Mouse (Mus musculus): ENCODE results near the gene March5. TPM values are rescaled to one million over a fixed set of nuclear protein-coding genes. Genes with fewer than 3 reads are reported as not detected.

March5 gene
- polyA plus RNA-seq (2012; ENCODE audit: insufficient read depth, insufficient read length, missing spikeins): 87.5 and 98.0 TPM in 2 replicates

DNA sequence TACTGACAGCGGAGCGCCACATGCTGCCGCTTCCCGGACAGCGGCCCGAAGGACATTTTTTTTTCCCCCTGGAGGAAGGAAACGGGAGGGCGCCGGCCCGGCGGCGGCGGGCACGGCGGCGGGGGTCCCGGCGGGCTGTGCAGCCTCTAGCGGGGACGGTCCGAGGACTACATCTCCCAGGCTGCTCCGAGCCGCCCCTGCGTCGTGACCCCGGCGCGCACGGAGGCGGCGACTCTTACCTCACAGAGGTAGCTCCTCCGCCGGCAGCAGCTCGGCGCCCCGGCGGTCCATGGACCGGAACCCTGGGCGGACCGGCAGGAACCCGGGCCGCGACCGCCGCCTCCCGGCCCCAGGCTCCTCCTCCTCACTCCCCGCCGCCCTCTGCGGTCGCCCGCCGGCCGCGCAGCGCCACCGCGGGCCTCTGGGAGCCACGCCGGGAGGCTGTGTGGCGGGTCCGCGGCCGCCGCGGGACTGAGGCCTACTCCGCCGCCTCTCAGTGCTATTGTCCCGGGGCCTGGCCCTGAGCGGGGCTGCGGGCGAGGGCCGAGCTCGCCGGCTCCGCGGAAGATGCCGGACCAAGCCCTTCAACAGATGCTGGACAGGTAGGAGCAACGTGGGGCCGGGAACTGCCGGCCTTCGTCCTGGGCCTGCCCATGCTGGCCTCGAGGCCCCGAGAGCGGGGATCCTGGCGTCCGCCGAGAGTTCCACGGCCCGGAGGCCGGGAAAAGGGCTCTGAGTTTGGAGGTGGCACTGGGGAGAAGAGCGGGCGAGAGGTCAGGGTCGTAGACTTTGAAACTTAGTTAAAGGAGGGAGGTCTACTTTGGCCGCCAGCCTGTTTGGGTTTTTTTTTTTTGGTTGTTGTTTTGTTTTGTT, at the start of gene March5:
March5 (plus strand) TSS at position 241 of the 873 bp plus-strand sequence.
- Histone ChIP-seq H3K4me3 (ENCODE audit: insufficient read depth, low read length) (peak within 1 kb of the TSS; percentile 99), H3K4me1 (ENCODE audit: control insufficient read depth, insufficient read depth, low read length) (peaks cover 9% of the 10 kb centered on the region), H3K27ac (ENCODE audit: insufficient read depth, low read depth, low read length) (peak within 1 kb of the TSS; percentile 88)
- TF ChIP-seq POLR2A (IDR thresholded peaks at IDR 0.05; ENCODE audit: borderline replicate concordance, low read depth, low read length) (no peak), CTCF (IDR thresholded peaks at IDR 0.05; ENCODE audit: low read depth, low read length) (no peak)

DNA sequence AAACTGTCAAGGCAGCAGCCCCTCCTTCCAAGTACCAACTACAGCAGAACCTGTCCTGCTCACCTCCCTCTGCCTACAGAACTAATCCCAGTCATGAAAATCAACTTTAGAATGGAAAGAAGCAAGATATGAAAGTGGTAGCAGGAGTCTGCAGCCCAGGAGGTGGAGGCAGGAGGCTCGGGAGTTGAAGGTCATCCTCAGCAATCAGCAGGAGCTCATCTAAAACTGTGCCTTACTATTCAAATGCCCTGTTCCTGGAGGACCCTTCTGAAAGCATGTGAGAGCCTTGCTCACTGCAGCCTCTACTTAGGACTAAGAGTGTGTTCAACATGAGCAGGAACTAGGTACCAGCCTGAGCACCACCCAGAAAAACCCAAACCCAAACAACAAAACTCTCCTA, 35.2 kb upstream of the March5 start:
- H3K27ac ChIP-seq (ENCODE audit: insufficient read depth, low read depth, low read length): no peak overlapping the region; the same call in 1 of the 2 replicates
- peaks cover 17% of the 10 kb centered on the region for H3K4me1 ChIP-seq (ENCODE audit: control insufficient read depth, insufficient read depth, low read length)
- peak overlapping the region; percentile 11; the same call in 1 of the 2 replicates for H3K4me3 ChIP-seq (ENCODE audit: insufficient read depth, low read length)
- TF ChIP-seq CTCF (IDR thresholded peaks at IDR 0.05; ENCODE audit: low read depth, low read length) (no peak), POLR2A (IDR thresholded peaks at IDR 0.05; ENCODE audit: borderline replicate concordance, low read depth, low read length) (no peak)

DNA sequence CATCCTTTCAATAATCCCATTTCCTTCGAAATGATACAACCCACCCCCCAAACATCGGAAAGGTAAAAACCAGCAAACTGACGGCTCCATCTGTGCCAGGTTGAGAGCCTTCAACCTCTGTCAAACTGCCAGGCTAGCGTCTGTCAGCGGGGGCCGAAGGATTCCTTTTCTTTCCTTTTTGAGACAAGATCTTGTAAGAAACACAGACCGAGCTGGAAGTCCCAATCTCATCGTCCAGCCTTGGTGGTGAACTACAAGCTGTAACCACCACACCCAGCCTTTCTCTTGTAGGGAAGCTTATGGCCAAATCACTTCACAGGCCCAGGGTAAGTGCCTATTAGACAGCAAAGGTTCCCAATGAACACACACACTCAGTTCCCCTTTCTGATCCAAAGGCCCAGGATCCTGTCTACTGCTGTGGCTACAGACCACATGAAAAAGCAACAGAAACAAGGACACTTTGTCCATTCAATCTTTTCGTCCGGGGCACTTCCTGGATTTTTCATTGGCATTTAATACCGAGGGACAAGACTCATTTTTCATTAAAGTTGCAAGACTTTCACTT, 34.7 kb upstream of the March5 start:
- peak overlapping the region; percentile 44 for H3K27ac ChIP-seq (ENCODE audit: insufficient read depth, low read depth, low read length)
- TF ChIP-seq POLR2A (IDR thresholded peaks at IDR 0.05; ENCODE audit: borderline replicate concordance, low read depth, low read length) (no peak), CTCF (IDR thresholded peaks at IDR 0.05; ENCODE audit: low read depth, low read length) (no peak)
- peaks cover 17% of the 10 kb centered on the region for H3K4me1 ChIP-seq (ENCODE audit: control insufficient read depth, insufficient read depth, low read length)
- peak overlapping the region; percentile 82 for H3K4me3 ChIP-seq (ENCODE audit: insufficient read depth, low read length)

DNA sequence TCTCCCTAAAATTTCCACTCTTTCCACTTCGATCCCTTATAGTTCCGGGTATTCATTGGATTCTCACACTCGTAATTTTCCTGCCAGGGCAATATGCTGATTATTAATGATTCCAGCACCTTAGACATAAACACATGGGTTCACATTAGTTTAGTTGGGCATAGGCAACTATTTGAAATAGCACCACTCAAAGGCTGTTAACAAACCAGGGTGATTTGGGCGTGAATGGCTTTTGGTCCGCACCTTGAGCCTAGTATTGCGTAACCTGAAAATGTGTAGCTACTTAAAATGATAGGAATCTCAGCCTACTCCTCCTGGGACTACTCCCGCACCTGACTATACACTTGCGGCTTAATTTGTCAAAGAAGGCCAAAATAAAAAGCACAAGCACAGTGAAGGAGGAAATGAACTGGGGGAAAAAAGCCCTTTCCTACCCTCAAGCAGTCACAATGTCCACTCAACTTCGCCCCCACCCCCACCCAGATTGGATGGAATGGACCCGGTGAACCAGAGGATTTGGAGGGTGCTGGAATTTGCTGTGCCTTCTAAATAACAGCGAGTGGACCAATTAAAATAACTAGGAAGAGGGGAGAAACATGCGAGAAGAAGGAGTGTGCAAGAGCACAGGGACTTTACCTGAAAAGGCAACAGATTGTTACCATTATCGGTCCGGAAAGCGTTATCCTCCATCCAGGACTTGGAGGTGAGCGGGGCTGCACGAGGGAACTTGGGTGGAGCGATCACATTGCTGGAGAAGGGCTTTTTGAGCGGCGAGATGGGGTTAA, 33.8 kb upstream of the March5 start:
- Histone ChIP-seq H3K4me1 (ENCODE audit: control insufficient read depth, insufficient read depth, low read length) (peaks cover 18% of the 10 kb centered on the region), H3K27ac (ENCODE audit: insufficient read depth, low read depth, low read length) (peak overlapping the region; percentile 80), H3K4me3 (ENCODE audit: insufficient read depth, low read length) (peak overlapping the region; percentile 82)
- TF ChIP-seq POLR2A (IDR thresholded peaks at IDR 0.05; ENCODE audit: borderline replicate concordance, low read depth, low read length) (no peak), CTCF (IDR thresholded peaks at IDR 0.05; ENCODE audit: low read depth, low read length) (no peak)

DNA sequence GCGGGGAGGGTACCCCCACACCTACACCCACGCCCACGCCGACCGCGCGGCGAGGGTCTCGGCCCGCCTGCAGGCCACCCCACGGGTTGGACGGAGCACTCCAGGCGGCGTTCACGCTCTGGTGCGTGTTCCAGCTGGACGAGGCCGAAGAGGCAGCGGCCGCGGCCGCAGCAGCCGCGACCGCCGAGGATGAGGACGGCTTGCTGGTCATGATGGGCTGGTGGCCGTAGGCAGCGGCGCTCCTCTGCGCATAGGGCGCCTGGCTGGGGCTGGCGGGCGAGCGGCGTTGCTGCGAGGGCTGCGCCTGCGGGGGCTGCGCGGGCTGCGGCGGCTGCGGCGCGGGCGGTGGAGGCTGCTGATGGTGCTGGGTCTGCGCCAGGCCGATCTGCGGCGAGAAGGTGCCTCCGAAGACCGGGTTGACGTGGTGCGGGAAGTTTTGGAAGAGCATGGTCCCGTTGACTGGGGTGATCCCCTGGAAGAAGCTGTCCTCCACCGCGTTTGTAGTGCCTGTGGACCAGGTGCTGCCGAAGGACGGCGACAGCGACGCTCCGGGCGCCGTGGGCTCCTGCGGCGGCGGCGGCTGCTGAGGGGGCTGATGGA, 33.1 kb upstream of the March5 start:
- no peak for TF ChIP-seq POLR2A (IDR thresholded peaks at IDR 0.05; ENCODE audit: borderline replicate concordance, low read depth, low read length)
- TF ChIP-seq CTCF (IDR thresholded peaks at IDR 0.05; ENCODE audit: low read depth, low read length): no peak
- Histone ChIP-seq H3K4me1 (ENCODE audit: control insufficient read depth, insufficient read depth, low read length) (peaks cover 19% of the 10 kb centered on the region), H3K4me3 (ENCODE audit: insufficient read depth, low read length) (peak overlapping the region; percentile 82), H3K27ac (ENCODE audit: insufficient read depth, low read depth, low read length) (peak overlapping the region; percentile 80)

DNA sequence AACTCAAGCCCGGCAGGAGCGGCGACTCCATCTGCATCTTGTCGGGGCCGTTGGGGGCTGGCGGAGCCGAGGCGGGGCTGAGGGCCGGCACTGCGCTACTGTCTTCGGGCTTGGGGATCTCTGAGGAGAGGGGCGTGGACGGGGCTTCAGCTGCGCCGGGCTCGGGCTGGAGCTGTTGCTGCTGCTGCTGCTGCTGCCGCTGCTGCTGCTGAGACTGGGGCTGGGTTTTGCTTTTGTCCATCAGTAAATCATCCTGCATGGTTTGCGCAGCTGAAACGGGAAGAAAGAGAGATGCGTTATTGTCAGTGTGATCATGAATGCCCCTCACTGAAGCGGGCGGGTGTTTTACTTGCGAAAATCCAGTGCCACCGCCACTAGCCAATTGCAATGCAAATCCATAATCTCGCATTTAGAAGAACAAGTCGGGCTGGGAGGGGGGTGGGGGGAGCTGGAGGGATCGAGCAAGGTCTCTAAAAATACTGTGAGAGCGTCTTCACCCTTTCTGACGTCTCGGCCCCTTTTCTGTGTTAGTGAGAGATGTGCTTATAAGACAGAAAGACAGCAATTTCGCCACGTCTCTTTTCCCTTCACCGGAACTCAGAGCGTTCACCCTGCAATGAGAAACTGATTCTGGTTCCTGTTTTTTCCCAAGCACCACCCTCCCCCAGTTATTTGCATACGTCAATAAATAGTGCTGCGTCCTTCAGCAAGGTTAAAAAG, 32.5 kb upstream of the March5 start:
- Histone ChIP-seq H3K4me1 (ENCODE audit: control insufficient read depth, insufficient read depth, low read length) (peaks cover 20% of the 10 kb centered on the region), H3K27ac (ENCODE audit: insufficient read depth, low read depth, low read length) (peak overlapping the region; percentile 80)
- TF ChIP-seq POLR2A (IDR thresholded peaks at IDR 0.05; ENCODE audit: borderline replicate concordance, low read depth, low read length): no peak
- no peak for TF ChIP-seq CTCF (IDR thresholded peaks at IDR 0.05; ENCODE audit: low read depth, low read length)

DNA sequence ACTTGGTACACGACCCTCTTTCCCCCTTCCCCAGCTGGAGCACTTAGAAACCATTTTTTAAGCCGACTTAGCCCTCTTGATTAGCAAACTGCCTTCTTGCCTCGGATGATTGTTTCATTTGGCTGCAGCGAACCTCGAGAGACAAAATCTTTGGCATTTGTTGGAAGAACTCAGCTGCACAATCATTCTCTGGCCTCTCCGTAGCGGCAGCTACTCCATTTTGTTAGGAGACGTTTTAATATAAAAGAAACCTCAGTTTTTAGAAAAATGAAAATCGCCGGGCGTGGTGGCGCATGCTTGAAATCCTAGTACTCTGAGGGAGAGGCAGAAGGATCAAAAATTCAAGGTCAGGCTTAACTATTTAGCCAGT, 31.9 kb upstream of the March5 start:
- TF ChIP-seq CTCF (IDR thresholded peaks at IDR 0.05; ENCODE audit: low read depth, low read length) (no peak), POLR2A (IDR thresholded peaks at IDR 0.05; ENCODE audit: borderline replicate concordance, low read depth, low read length) (no peak)
- peak overlapping the region; percentile 82 for H3K4me3 ChIP-seq (ENCODE audit: insufficient read depth, low read length)
- peaks cover 24% of the 10 kb centered on the region for H3K4me1 ChIP-seq (ENCODE audit: control insufficient read depth, insufficient read depth, low read length)
- H3K27ac ChIP-seq (ENCODE audit: insufficient read depth, low read depth, low read length): peak overlapping the region; percentile 80

More for the DNA sequence above, 32.5 kb upstream of the March5 start:
- H3K4me3 ChIP-seq (ENCODE audit: insufficient read depth, low read length): peak overlapping the region; percentile 82

DNA sequence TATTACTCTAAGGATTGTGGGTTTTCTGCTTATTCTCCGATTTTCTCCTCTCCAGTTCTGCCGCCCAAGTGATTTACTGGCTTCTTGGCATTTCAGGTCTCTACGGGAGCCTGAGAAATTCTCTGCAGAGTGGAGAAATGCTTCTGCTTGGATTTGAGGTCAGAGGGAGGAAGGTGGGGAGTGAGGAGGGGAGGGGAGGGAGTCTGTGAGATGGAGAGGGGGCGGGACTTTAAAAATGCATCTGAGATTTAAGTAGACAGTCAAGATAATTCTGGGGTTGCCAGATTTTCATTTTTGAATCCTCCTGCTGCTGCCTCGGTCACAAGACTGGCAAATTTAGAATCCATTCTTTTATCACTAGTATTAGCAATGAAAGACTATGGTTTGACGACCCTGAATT, 31.4 kb upstream of the March5 start:
- peak overlapping the region; percentile 82 for H3K4me3 ChIP-seq (ENCODE audit: insufficient read depth, low read length)
- peak overlapping the region; percentile 80 for H3K27ac ChIP-seq (ENCODE audit: insufficient read depth, low read depth, low read length)
- peaks cover 27% of the 10 kb centered on the region for H3K4me1 ChIP-seq (ENCODE audit: control insufficient read depth, insufficient read depth, low read length)
- no peak for TF ChIP-seq CTCF (IDR thresholded peaks at IDR 0.05; ENCODE audit: low read depth, low read length)
- no peak for TF ChIP-seq POLR2A (IDR thresholded peaks at IDR 0.05; ENCODE audit: borderline replicate concordance, low read depth, low read length)

All from bone marrow macrophage, adult 2 months (primary cell).